Mouse (Mus musculus) cortical plate, adult 2 months (tissue): Measurements from ENCODE around the gene Serpinb1b. TPM values are rescaled to one million over a fixed set of nuclear protein-coding genes. Genes with fewer than 3 reads are reported as not detected.

Experiments used
- H3K27ac ChIP-seq: fragments of 200-500 bp; 2 replicates; pipeline ENCODE4 v1.5.1; 2012; ENCODE audit warnings: low read length, control low read depth, inconsistent platforms; ENCODE audit not compliant: insufficient read depth
- H3K4me1 ChIP-seq: fragments of 200-500 bp; 2 replicates; pipeline ENCODE4 v1.6.1; 2011; ENCODE audit warnings: low read length; ENCODE audit not compliant: control insufficient read depth, insufficient read depth
- H3K4me3 ChIP-seq: fragments of 200-500 bp; 2 replicates; pipeline ENCODE4 v1.5.1; 2011; ENCODE audit warnings: mild to moderate bottlenecking, low read length, control low read depth; ENCODE audit not compliant: insufficient read depth
- CTCF ChIP-seq: fragments of 200-500 bp; IDR thresholded peaks from 2 replicates; pipeline ENCODE4 v1.5.1; 2011; ENCODE audit warnings: mild to moderate bottlenecking, control low read depth, low read length; ENCODE audit not compliant: insufficient read depth; ENCODE audit errors: extremely low read depth
- POLR2A ChIP-seq: fragments of 200-500 bp; IDR thresholded peaks from 2 replicates; pipeline ENCODE4 v1.6.1; 2011; ENCODE audit warnings: mild to moderate bottlenecking, low read length, control low read depth; ENCODE audit not compliant: insufficient read depth; ENCODE audit errors: extremely low read depth
- polyA plus RNA-seq: library from polyadenylated mRNA; depleted of rRNA; stranded (reverse); fragments of >200 nt; gene quantifications from 2 replicates; pipeline ENCODE4 v1.2.3, GENCODE M21; 2012

Serpinb1b gene
- polyA plus RNA-seq, 1 experiment = 0.96 TPM

DNA sequence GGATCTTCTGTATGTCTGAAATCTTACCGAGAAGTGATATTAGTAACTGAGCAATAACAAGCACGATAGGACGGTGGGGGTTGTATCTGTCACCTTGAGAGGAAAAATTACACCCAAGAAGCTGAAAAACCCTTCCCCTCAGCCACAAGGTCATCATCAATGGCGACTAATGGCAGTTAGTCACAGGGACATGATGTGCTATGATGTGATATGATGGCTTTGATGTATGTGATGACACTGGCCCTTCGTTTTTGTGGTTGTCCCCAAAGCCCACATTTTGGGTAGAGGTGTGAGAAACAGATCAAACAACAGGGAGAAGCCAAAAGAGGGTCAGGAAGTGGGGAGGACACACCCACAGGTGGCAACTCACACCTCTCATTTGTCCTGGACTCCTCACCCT, 6.6 kb upstream of the Serpinb1b start:
- H3K4me3 ChIP-seq = no peak overlapping the region
- H3K27ac ChIP-seq = no peak overlapping the region
- TF ChIP-seq CTCF (no peak), POLR2A (no peak)
- H3K4me1 ChIP-seq = no peaks in the 10 kb centered on the region; the same call in 1 of the 2 replicates

DNA sequence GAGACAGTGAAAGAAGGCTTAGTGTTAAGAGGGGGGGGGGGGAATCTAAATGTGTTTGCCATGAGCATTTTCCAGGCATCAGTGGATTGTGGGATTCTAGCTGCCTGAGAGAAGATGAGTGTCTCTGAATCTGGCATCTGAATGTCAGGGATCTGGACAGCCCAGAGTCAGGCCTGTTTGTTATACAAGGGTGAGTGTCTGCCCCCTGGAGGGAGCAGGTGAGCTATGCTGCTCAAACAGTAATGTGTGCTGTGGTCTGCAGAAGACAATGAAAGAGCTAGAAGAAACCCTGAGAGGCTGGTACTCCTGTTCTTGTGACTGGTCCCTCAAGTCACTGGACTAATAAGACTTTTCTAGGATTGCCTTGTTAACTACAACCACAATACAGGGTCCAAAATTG, 4.3 kb upstream of the Serpinb1b start:
- H3K4me3 ChIP-seq = no peak overlapping the region
- peak; percentile 44 for TF ChIP-seq CTCF
- TF ChIP-seq POLR2A = no peak
- H3K4me1 ChIP-seq = no peaks in the 10 kb centered on the region
- H3K27ac ChIP-seq = no peak overlapping the region

DNA sequence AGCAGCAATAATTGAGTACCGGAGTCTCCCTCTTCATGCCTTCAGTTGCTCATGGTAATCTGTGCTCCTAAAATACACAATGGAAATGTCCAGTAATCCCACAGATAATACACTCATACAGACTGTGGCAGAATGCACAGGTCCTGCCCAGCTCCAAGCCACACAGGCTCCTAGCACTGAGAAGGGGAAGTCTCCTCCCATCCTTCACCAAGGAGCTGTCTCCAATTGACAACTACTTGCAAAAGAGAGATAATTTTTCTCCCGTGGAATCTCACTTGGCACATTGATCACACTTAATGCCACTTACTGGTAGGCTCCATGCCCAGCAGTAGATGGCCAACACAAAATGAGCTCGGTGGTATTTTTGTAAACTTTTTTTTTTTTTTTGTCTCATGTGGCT, 2.1 kb upstream of the Serpinb1b start:
- TF ChIP-seq CTCF = no peak
- no peak for TF ChIP-seq POLR2A
- Histone ChIP-seq H3K4me3 (no peak overlapping the region), H3K27ac (no peak overlapping the region), H3K4me1 (no peaks in the 10 kb centered on the region)

DNA sequence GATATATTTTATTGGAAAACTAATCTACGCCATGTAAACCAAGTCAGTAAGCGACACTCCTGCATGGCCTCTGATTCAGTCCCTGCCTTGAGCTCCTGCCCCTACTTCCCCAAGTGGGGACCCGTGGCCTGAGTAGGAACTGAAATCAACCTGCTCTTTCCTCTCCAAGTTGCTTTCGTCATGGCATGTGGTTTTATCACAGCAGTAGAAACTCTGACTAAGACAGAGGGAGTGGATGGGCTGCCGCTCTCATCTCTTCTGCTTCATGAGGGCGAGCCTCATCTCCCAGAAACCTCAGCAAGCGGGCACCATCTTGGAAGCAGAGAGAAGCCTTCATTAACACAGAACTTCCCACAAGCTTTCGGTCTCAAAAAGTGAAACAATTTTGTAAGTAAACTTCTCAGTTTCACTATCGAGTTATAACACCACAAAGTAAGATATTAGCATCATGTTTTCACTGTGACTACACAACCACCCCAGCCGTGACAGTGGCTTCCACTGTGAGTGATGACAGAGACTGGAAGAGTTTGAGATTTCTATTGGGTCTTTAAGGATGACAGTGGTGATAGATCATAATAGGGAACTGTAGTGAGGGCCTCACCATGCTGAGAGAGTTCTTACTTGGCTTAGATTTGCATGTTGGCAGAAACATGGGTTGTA, 1.2 kb upstream of the Serpinb1b start:
- H3K4me1 ChIP-seq = no peaks in the 10 kb centered on the region
- no peak for TF ChIP-seq CTCF
- no peak for TF ChIP-seq POLR2A
- H3K4me3 ChIP-seq = no peak overlapping the region
- no peak overlapping the region for H3K27ac ChIP-seq

DNA sequence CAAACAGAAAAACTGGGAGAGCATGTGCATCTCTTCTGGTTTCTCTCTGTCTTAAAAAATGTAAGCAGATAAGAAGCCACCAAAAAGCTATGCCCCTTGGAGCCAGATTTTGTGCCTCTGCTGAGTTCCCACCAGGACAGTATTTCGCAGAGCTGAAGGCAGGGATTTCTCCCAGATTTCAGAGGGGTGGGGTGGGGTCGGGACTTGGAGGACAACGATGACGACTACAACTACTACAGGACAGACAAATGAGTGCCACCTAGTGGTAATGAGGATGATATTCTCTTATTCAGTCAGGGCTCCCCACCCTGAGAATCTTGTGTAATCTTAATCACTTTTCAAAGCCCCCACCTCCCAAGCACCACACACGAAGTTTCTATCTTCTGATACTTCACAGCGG, 1.0 kb downstream of the Serpinb1b start:
- TF ChIP-seq CTCF = peak; percentile 28; the same call in 1 of the 2 replicates
- no peak for TF ChIP-seq POLR2A
- Histone ChIP-seq H3K4me3 (no peak overlapping the region), H3K4me1 (peaks cover 2% of the 10 kb centered on the region; the same call in 1 of the 2 replicates), H3K27ac (no peak overlapping the region)

DNA sequence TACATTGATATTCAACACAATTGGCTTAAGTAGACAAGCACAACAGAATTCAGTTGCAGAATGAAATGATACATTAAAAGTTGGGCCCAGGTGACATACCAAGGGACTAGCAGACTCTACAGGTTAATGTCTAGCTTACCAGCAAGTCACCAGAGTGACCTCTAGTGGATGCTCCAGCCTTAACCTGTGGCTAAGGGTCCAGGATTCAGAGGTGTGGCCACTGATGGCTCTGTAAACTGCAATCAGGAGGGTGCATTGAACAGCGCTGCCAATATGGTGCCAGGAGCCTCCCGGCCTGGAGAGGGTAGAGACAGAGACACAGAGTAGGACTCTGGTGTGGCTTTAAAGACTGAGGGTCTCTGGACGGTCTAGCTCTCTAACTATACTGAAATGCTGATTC, 2.0 kb downstream of the Serpinb1b start:
- H3K4me1 ChIP-seq = peaks cover 3% of the 10 kb centered on the region
- no peak overlapping the region for H3K27ac ChIP-seq
- TF ChIP-seq POLR2A (no peak), CTCF (0 out of 2 replicates have a peak, but pooled peaks have one; percentile 8)
- no peak overlapping the region for H3K4me3 ChIP-seq

DNA sequence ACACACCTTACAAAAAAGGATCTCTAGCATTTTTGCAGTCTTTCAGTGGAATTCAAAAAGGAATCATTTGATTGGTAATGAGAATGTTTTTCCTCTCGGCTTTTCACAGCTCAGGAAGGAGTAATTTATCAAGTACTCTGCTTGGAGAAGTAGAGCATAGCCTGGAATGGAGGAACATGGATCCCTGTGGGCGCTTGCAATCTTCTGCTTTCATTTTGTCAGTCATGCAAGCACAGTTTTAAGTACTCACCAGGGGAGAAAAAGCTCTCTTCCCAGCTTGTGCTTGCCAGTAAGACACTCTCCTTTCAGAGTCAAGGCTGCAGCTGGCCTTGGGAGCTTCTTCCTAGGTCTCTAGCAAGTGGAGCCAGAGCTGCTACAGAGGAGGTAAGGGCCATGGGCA, 5.5 kb downstream of the Serpinb1b start:
- TF ChIP-seq CTCF (no peak), POLR2A (no peak)
- no peak overlapping the region for H3K4me3 ChIP-seq
- no peak overlapping the region for H3K27ac ChIP-seq
- H3K4me1 ChIP-seq = peaks cover 9% of the 10 kb centered on the region

DNA sequence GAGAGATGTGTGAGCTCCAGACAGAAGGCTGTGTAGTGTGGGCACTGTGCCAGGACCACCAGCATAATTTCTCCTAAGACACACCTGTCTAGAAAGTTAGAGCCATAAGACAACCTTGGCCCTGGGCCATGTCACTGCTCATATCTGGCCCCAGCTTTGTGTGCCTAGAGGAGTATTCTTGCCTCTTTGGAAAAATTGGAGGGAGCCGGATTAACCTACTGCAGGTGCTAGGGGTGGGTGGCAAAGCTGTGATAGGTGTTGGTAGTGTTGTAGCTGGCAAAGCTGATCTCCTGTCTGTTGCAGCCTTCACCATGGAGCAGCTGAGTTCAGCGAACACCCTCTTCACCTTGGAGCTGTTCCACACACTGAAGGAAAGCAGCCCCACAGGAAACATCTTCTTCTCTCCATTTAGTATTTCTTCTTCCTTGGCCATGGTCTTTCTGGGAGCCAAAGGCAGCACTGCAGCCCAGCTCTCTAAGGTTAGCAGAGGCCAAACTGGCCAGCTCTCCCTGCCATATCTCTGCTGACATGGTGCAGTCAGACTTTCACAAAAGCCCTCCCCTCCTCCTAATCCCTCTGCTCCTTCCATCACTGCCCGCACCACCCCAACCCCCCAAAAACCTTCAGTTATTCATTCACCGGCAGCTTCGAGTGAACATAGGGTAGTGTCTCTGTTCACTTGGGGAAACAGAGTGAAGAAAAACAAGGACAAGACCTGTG, 6.8 kb downstream of the Serpinb1b start:
- H3K4me3 ChIP-seq = no peak overlapping the region
- H3K4me1 ChIP-seq = peaks cover 9% of the 10 kb centered on the region
- peak overlapping the region; percentile 42; the same call in 1 of the 2 replicates for H3K27ac ChIP-seq
- no peak for TF ChIP-seq POLR2A
- TF ChIP-seq CTCF = no peak

DNA sequence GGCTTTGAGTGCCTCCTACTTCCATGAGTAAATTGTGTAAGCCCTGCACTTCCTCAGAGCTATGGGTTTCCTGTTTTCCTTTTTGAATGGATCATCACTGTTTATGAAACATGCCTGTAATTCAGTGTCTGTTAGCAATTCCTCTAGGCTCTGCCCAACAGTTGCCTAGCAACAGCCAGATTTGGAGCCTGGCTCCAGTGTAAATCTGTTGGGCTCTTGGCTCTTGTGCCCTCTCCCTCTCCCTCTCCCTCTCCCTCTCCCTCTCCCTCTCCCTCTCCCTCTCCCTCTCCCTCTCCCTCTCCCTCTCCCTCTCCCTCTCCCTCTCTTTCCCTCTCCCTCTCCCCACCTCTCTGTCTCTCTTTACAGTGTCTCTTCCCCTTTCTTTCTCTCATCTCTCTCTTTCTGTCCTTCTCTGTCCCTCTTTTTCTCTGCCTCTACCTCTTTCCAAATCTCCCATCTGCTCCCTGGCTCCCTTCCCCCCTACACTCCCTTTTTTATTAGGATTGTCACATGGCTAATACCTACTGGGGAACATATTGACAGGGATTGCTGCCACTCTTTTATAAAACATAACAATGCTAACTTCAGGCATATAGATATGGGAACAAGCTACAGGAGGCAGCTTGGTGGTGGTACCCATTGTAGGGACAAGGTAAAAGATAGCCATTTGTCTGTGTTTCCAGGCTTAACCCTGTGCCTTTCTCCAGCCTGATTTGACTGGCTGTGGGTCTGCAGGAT, 7.5 kb downstream of the Serpinb1b start:
- no peak overlapping the region for H3K4me3 ChIP-seq
- H3K27ac ChIP-seq = peak overlapping the region; percentile 42; the same call in 1 of the 2 replicates
- H3K4me1 ChIP-seq = peaks cover 9% of the 10 kb centered on the region
- no peak for TF ChIP-seq POLR2A
- TF ChIP-seq CTCF = no peak
